Mouse (Mus musculus) stomach, postnatal 0 days (tissue): ENCODE results near the gene Ano3. TPM values are rescaled to one million over a fixed set of nuclear protein-coding genes. Genes with fewer than 3 reads are reported as not detected.

Experiments used
- ATAC-seq: fragments of 200-750 bp; cut with Nextera tagmentation; 2 replicates; pipeline ENCODE4 v1.8.0; 2017; ENCODE audit not compliant: low FRiP score, low TSS enrichment
- DNase-seq: peaks from one replicate; pipeline ENCODE4 v3.0.0-alpha.2; 2016; ENCODE audit warnings: low spot score
- H3K27ac ChIP-seq: fragments of 300-500 bp; sonication (generic); replicated peaks from 2 replicates; pipeline ENCODE4 v1.5.1; 2014; ENCODE audit warnings: mild to moderate bottlenecking, control low read depth
- H3K27me3 ChIP-seq: fragments of 300-500 bp; sonication (generic); 2 replicates; pipeline ENCODE4 v1.6.1; 2014; ENCODE audit warnings: low read length; ENCODE audit not compliant: control insufficient read depth, insufficient read depth
- H3K36me3 ChIP-seq: fragments of 300-500 bp; sonication (generic); 2 replicates; pipeline ENCODE4 v1.6.1; 2014; ENCODE audit warnings: low read length, mixed read lengths; ENCODE audit not compliant: control insufficient read depth, insufficient read depth
- H3K4me1 ChIP-seq: fragments of 300-500 bp; sonication (generic); replicated peaks from 2 replicates; pipeline ENCODE4 v1.6.1; 2014; ENCODE audit warnings: antibody characterized with exemption; ENCODE audit not compliant: control insufficient read depth, insufficient read depth
- H3K4me2 ChIP-seq: fragments of 300-500 bp; sonication (generic); replicated peaks from 2 replicates; pipeline ENCODE4 v1.6.1; 2014; ENCODE audit warnings: low read depth, mild to moderate bottlenecking, control low read depth, moderate library complexity
- H3K4me3 ChIP-seq: fragments of 300-500 bp; sonication (generic); 2 replicates; pipeline ENCODE4 v1.5.1; 2014; ENCODE audit warnings: low read depth, low read length, control low read depth
- H3K9ac ChIP-seq: fragments of 300-500 bp; sonication (generic); 2 replicates; pipeline ENCODE4 v1.6.1; 2014; ENCODE audit warnings: mild to moderate bottlenecking, low read length, control low read depth, mixed read lengths
- H3K9me3 ChIP-seq: fragments of 300-500 bp; sonication (generic); 2 replicates; pipeline ENCODE4 v1.6.1; 2016; ENCODE audit warnings: low read length; ENCODE audit not compliant: control insufficient read depth
- CTCF ChIP-seq: IDR thresholded peaks from 2 replicates; pipeline ENCODE4 v1.5.1; 2016; ENCODE audit warnings: antibody characterized with exemption, low read depth, mild to moderate bottlenecking, moderate library complexity
- EP300 ChIP-seq: optimal IDR thresholded peaks from 2 replicates; pipeline ENCODE3; 2016; ENCODE audit warnings: antibody characterized with exemption
- WGBS: fragments of 180-500 bp; shearing (Covaris S2); extraction: QIAGEN DNeasy Blood & Tissue Kit; methylation state at CpG from one replicate; pipeline ENCODE4 v1.1.7; 2014; 5-methylcytosine and 5-hydroxymethylcytosine counted together
- polyA plus RNA-seq: library from polyadenylated mRNA; unstranded; fragments of >200 nt; fragmentation: Nextera tagmentation; extraction: Ambion mirVana; gene quantifications from 2 replicates; pipeline ENCODE4 v1.2.1, GENCODE M21; 2015

The Ano3 gene
- polyA plus RNA-seq, 1 experiment from 2014 or later, result 0.16 TPM

GRCm38 (mm10) chr2:110739781-110740180, 210.9 kb downstream of the Ano3 start:
- Histone ChIP-seq H3K9ac (no peak overlapping the region), H3K27me3 (no peaks in the 10 kb centered on the region), H3K4me1 (no peaks in the 10 kb centered on the region), H3K27ac (no peak overlapping the region), H3K36me3 (no peaks in the 10 kb centered on the region), H3K4me2 (no peak overlapping the region), H3K9me3 (no peaks in the 10 kb centered on the region), H3K4me3 (no peak overlapping the region)
- ATAC-seq (no peak), DNase-seq (no peak)
- 86% methylated on average over 1 of the region's 1 CpGs for WGBS
- TF ChIP-seq CTCF, result no peak
- no peak for TF ChIP-seq EP300

- no peak overlapping the region for H3K4me3 ChIP-seq
- WGBS, result 66% methylated on average over 2 of the region's 2 CpGs
- no peaks in the 10 kb centered on the region for H3K9me3 ChIP-seq
- no peak overlapping the region for H3K9ac ChIP-seq
- no peaks in the 10 kb centered on the region for H3K27me3 ChIP-seq
- H3K4me1 ChIP-seq, result no peaks in the 10 kb centered on the region
- H3K36me3 ChIP-seq, result no peaks in the 10 kb centered on the region
- ATAC-seq (no peak), DNase-seq (no peak)
- TF ChIP-seq CTCF, result no peak
- TF ChIP-seq EP300, result no peak
- H3K4me2 ChIP-seq, result no peak overlapping the region
- no peak overlapping the region for H3K27ac ChIP-seq
Measured at GRCm38 (mm10) chr2:110737981-110738380, 212.7 kb downstream of the Ano3 start.

DNA sequence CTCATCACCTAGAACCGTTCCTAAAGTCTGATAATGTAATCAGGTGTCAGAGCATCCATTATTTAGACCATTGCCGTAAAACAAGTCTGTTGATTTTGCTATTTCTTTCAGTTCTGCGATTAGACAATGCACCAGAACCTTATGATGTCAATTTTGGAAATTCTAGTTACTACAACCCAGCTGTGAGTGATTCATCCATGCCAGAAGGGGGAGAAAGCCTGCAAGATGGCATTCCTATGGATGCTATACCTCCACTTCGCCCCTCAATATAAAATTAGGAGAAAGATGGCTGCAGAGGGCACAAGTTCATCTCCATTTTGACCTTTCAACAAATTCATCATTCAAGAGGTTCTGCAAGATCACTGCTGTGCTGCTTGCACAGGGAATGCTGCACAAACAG, 213.5 kb downstream of the Ano3 start:
- 59% methylated on average over 4 of the region's 4 CpGs for WGBS

DNA sequence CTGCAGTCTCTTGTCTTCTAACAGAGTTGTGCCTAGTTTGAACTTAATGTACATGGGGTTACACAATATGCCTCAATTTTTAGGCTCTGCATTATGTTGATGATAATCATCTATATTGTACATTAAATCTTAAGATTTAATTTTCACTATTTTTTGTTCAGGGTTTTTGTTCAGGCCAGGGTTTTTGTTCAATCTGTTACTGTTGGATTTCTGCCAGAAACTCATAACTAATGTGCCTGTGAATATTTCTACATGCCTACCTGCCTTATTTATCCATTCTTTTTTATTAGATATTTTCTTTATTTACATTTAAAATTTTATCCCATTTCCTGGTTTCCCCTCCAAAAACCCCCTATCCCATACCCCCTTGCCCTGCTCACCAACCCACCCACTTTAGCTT, 224.6 kb downstream of the Ano3 start:
- no peak for TF ChIP-seq CTCF
- TF ChIP-seq EP300, result no peak
- ATAC-seq, result no peak
- no peak overlapping the region for H3K4me2 ChIP-seq

More for the DNA sequence above, 213.5 kb downstream of the Ano3 start:
- Histone ChIP-seq H3K27ac (no peak overlapping the region), H3K4me3 (no peak overlapping the region), H3K9me3 (no peaks in the 10 kb centered on the region), H3K27me3 (no peaks in the 10 kb centered on the region), H3K4me1 (no peaks in the 10 kb centered on the region), H3K4me2 (no peak overlapping the region), H3K36me3 (no peaks in the 10 kb centered on the region), H3K9ac (no peak overlapping the region)
- TF ChIP-seq CTCF (no peak), EP300 (no peak)
- no peak for ATAC-seq
- no peak for DNase-seq

DNA sequence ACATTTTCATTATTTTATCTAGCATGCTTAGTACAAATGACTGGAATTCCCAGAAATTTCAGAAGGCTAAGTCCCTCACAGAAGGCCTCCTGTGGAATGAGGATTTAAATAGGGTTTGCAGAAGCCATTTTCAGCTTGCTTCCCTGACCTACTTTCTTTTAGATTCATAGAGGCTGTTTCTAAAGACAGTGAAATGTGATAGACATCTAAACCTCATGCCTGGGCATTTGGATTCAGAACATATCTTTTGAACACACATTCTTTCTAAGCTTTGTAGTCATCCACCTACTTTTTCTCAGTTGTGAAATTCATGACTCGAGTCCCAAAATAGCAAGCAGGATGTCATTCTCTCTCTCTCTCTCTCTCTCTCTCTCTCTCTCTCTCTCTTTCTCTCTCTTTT, 228.5 kb downstream of the Ano3 start:
- TF ChIP-seq EP300 (no peak), CTCF (no peak)
- no peak for DNase-seq
- no peak overlapping the region for H3K27ac ChIP-seq
- WGBS, result 76% methylated on average over 1 of the region's 1 CpGs
- H3K4me3 ChIP-seq, result no peak overlapping the region
- H3K9ac ChIP-seq, result no peak overlapping the region
- no peaks in the 10 kb centered on the region for H3K36me3 ChIP-seq
- H3K4me1 ChIP-seq, result no peaks in the 10 kb centered on the region
- no peak for ATAC-seq
- no peaks in the 10 kb centered on the region for H3K27me3 ChIP-seq
- H3K4me2 ChIP-seq, result no peak overlapping the region
- no peaks in the 10 kb centered on the region for H3K9me3 ChIP-seq

More for the DNA sequence above, 224.6 kb downstream of the Ano3 start:
- H3K27me3 ChIP-seq, result no peaks in the 10 kb centered on the region
- H3K36me3 ChIP-seq, result no peaks in the 10 kb centered on the region
- no peaks in the 10 kb centered on the region for H3K4me1 ChIP-seq
- H3K27ac ChIP-seq, result no peak overlapping the region
- H3K9ac ChIP-seq, result no peak overlapping the region
- no peak for DNase-seq
- H3K4me3 ChIP-seq, result no peak overlapping the region
- no peaks in the 10 kb centered on the region for H3K9me3 ChIP-seq

- Histone ChIP-seq H3K27ac (no peak within 1 kb of the TSS), H3K4me3 (no peak within 1 kb of the TSS), H3K9me3 (no peaks in the 10 kb centered on the region), H3K4me2 (no peak within 1 kb of the TSS), H3K27me3 (no peaks in the 10 kb centered on the region), H3K4me1 (no peaks in the 10 kb centered on the region), H3K9ac (no peak within 1 kb of the TSS), H3K36me3 (no peaks in the 10 kb centered on the region)
- ATAC-seq, result peak; percentile 42; the same call in 1 of the 2 replicates
- no peak for DNase-seq
- TF ChIP-seq EP300, result no peak
- TF ChIP-seq CTCF, result no peak
- WGBS, result 44% methylated on average over 3 of the region's 3 CpGs
Measured at GRCm38 (mm10) chr2:110721290-110721753, 229.4 kb downstream of the Ano3 start, which contains the start of gene Muc15. TSS of gene Muc15 (plus strand) at chr2:110721340.
